Mouse (Mus musculus): ENCODE data around the gene Fcor. TPM values are rescaled to one million over a fixed set of nuclear protein-coding genes. Genes with fewer than 3 reads are reported as not detected.

Fcor gene
- polyA plus RNA-seq (2015; fragmentation: Nextera tagmentation; extraction: Ambion mirVana): 2.6 and 3.5 TPM in 2 replicates

GRCm38 (mm10) chr8:3671980-3672491 is at the start of gene Fcor:
TSS of gene Fcor (minus strand) at chr8:3672362.
- under 1% methylated on average over 23 of the region's 23 CpGs for whole genome bisulfite sequencing (ENCODE audit: insufficient replicate concordance)
- Histone ChIP-seq H3K4me3 (replicated peaks) (peak within 1 kb of the TSS; percentile 57), H3K27ac (replicated peaks) (no peak within 1 kb of the TSS), H3K27me3 (no peaks in the 10 kb centered on the region), H3K9me3 (replicated peaks) (no peaks in the 10 kb centered on the region), H3K36me3 (replicated peaks) (no peaks in the 10 kb centered on the region), H3K4me1 (replicated peaks) (peaks cover 17% of the 10 kb centered on the region), H3K4me2 (peak within 1 kb of the TSS; percentile 73), H3K9ac (peak within 1 kb of the TSS; percentile 63; the same call in 1 of the 2 replicates)
- ATAC-seq (ENCODE audit: insufficient read depth): peak; percentile 53

GRCm38 (mm10) chr8:3721041-3721440 is 48.9 kb upstream of the Fcor start:
- no peak for ATAC-seq (ENCODE audit: insufficient read depth)

GRCm38 (mm10) chr8:3720551-3720950 is 48.4 kb upstream of the Fcor start, which contains the start of gene Clec4g:
TSS of gene Clec4g (minus strand) at chr8:3720651.
- Histone ChIP-seq H3K27me3 (no peaks in the 10 kb centered on the region; the same call in 1 of the 2 replicates), H3K4me3 (replicated peaks) (no peak within 1 kb of the TSS), H3K9me3 (replicated peaks) (no peaks in the 10 kb centered on the region), H3K27ac (replicated peaks) (no peak within 1 kb of the TSS), H3K4me1 (replicated peaks) (no peaks in the 10 kb centered on the region), H3K4me2 (no peak within 1 kb of the TSS), H3K36me3 (replicated peaks) (no peaks in the 10 kb centered on the region), H3K9ac (no peak within 1 kb of the TSS)
- 44% methylated on average over 5 of the region's 5 CpGs for WGBS (ENCODE audit: insufficient replicate concordance)
- no peak for ATAC-seq (ENCODE audit: insufficient read depth)

More at GRCm38 (mm10) chr8:3721041-3721440, 48.9 kb upstream of the Fcor start:
- H3K27me3 ChIP-seq: no peaks in the 10 kb centered on the region; the same call in 1 of the 2 replicates
- no peak overlapping the region for H3K4me3 ChIP-seq (replicated peaks)
- 50% methylated on average over 1 of the region's 1 CpGs for WGBS (ENCODE audit: insufficient replicate concordance)
- H3K9me3 ChIP-seq (replicated peaks): no peaks in the 10 kb centered on the region
- no peaks in the 10 kb centered on the region for H3K36me3 ChIP-seq (replicated peaks)
- no peaks in the 10 kb centered on the region for H3K4me1 ChIP-seq (replicated peaks)
- no peak overlapping the region for H3K9ac ChIP-seq
- H3K27ac ChIP-seq (replicated peaks): no peak overlapping the region
- H3K4me2 ChIP-seq: no peak overlapping the region

- H3K4me3 ChIP-seq (replicated peaks): no peak overlapping the region
- no peak overlapping the region for H3K9ac ChIP-seq
- H3K9me3 ChIP-seq (replicated peaks): no peaks in the 10 kb centered on the region
- ATAC-seq (ENCODE audit: insufficient read depth): no peak
- H3K4me1 ChIP-seq (replicated peaks): no peaks in the 10 kb centered on the region
- no peak overlapping the region for H3K27ac ChIP-seq (replicated peaks)
- no peaks in the 10 kb centered on the region; the same call in 1 of the 2 replicates for H3K27me3 ChIP-seq
- H3K36me3 ChIP-seq (replicated peaks): no peaks in the 10 kb centered on the region
- 11% methylated on average over 14 of the region's 14 CpGs for WGBS (ENCODE audit: insufficient replicate concordance)
- H3K4me2 ChIP-seq: no peak overlapping the region
Observed at GRCm38 (mm10) chr8:3718559-3718958, 46.4 kb upstream of the Fcor start.

GRCm38 (mm10) chr8:3717321-3717954 is 45.3 kb upstream of the Fcor start:
- WGBS (ENCODE audit: insufficient replicate concordance): 61% methylated on average over 12 of the region's 12 CpGs
- H3K4me3 ChIP-seq (replicated peaks): no peak overlapping the region
- no peak overlapping the region for H3K9ac ChIP-seq
- no peaks in the 10 kb centered on the region; the same call in 1 of the 2 replicates for H3K27me3 ChIP-seq
- no peak overlapping the region for H3K27ac ChIP-seq (replicated peaks)
- ATAC-seq (ENCODE audit: insufficient read depth): 0 out of 2 replicates have a peak, but pooled peaks have one; percentile 18
- H3K4me2 ChIP-seq: no peak overlapping the region
- no peaks in the 10 kb centered on the region for H3K4me1 ChIP-seq (replicated peaks)
- H3K36me3 ChIP-seq (replicated peaks): no peaks in the 10 kb centered on the region
- H3K9me3 ChIP-seq (replicated peaks): no peaks in the 10 kb centered on the region

GRCm38 (mm10) chr8:3711646-3712045 is 39.5 kb upstream of the Fcor start:
- no peaks in the 10 kb centered on the region for H3K27me3 ChIP-seq
- H3K4me1 ChIP-seq (replicated peaks): 0 out of 2 replicates have a peak, but pooled peaks cover 4% of the 10 kb centered on the region
- no peak overlapping the region for H3K27ac ChIP-seq (replicated peaks)
- H3K9me3 ChIP-seq (replicated peaks): no peaks in the 10 kb centered on the region
- H3K9ac ChIP-seq: no peak overlapping the region
- no peak overlapping the region for H3K4me2 ChIP-seq
- no peak for ATAC-seq (ENCODE audit: insufficient read depth)
- 3% methylated on average over 2 of the region's 2 CpGs for WGBS (ENCODE audit: insufficient replicate concordance)
- H3K36me3 ChIP-seq (replicated peaks): no peaks in the 10 kb centered on the region
- H3K4me3 ChIP-seq (replicated peaks): no peak overlapping the region

- no peaks in the 10 kb centered on the region for H3K36me3 ChIP-seq (replicated peaks)
- no peak overlapping the region for H3K9ac ChIP-seq
- no peaks in the 10 kb centered on the region for H3K27me3 ChIP-seq
- WGBS (ENCODE audit: insufficient replicate concordance): 42% methylated on average over 3 of the region's 3 CpGs
- ATAC-seq (ENCODE audit: insufficient read depth): no peak
- no peak overlapping the region for H3K27ac ChIP-seq (replicated peaks)
- no peak overlapping the region for H3K4me2 ChIP-seq
- no peaks in the 10 kb centered on the region for H3K9me3 ChIP-seq (replicated peaks)
- H3K4me3 ChIP-seq (replicated peaks): no peak overlapping the region
- 0 out of 2 replicates have a peak, but pooled peaks cover 4% of the 10 kb centered on the region for H3K4me1 ChIP-seq (replicated peaks)
Observed at GRCm38 (mm10) chr8:3710312-3710711, 38.1 kb upstream of the Fcor start.

- H3K4me3 ChIP-seq (replicated peaks): no peak overlapping the region
- H3K9ac ChIP-seq: no peak overlapping the region
- H3K4me1 ChIP-seq (replicated peaks): 0 out of 2 replicates have a peak, but pooled peaks cover 4% of the 10 kb centered on the region
- H3K9me3 ChIP-seq (replicated peaks): no peaks in the 10 kb centered on the region
- H3K4me2 ChIP-seq: no peak overlapping the region
- no peak overlapping the region for H3K27ac ChIP-seq (replicated peaks)
- no peaks in the 10 kb centered on the region for H3K27me3 ChIP-seq
- ATAC-seq (ENCODE audit: insufficient read depth): no peak
- WGBS (ENCODE audit: insufficient replicate concordance): 53% methylated on average over 7 of the region's 7 CpGs
- H3K36me3 ChIP-seq (replicated peaks): no peaks in the 10 kb centered on the region
Observed at GRCm38 (mm10) chr8:3707611-3708010, 35.4 kb upstream of the Fcor start.

- no peak for ATAC-seq (ENCODE audit: insufficient read depth)
- Histone ChIP-seq H3K27ac (replicated peaks) (no peak overlapping the region), H3K4me1 (replicated peaks) (0 out of 2 replicates have a peak, but pooled peaks cover 2% of the 10 kb centered on the region), H3K9me3 (replicated peaks) (no peaks in the 10 kb centered on the region), H3K36me3 (replicated peaks) (no peaks in the 10 kb centered on the region), H3K4me2 (no peak overlapping the region), H3K9ac (no peak overlapping the region), H3K27me3 (no peaks in the 10 kb centered on the region), H3K4me3 (replicated peaks) (no peak overlapping the region)
- 24% methylated on average over 4 of the region's 4 CpGs for WGBS (ENCODE audit: insufficient replicate concordance)
Observed at GRCm38 (mm10) chr8:3705711-3706110, 33.5 kb upstream of the Fcor start.

- no peak for ATAC-seq (ENCODE audit: insufficient read depth)
- WGBS (ENCODE audit: insufficient replicate concordance): 85% methylated on average over 1 of the region's 1 CpGs
Observed at GRCm38 (mm10) chr8:3701491-3701890, 29.3 kb upstream of the Fcor start.

GRCm38 (mm10) chr8:3694121-3694520 is 22.0 kb upstream of the Fcor start, which contains the start of gene Fcer2a:
TSS of gene Fcer2a (minus strand) at chr8:3694175.
- no peak within 1 kb of the TSS for H3K4me3 ChIP-seq (replicated peaks)
- no peak within 1 kb of the TSS for H3K9ac ChIP-seq
- WGBS (ENCODE audit: insufficient replicate concordance): 61% methylated on average over 3 of the region's 3 CpGs
- H3K4me2 ChIP-seq: no peak within 1 kb of the TSS
- no peaks in the 10 kb centered on the region for H3K9me3 ChIP-seq (replicated peaks)
- ATAC-seq (ENCODE audit: insufficient read depth): no peak
- no peaks in the 10 kb centered on the region for H3K36me3 ChIP-seq (replicated peaks)
- H3K4me1 ChIP-seq (replicated peaks): no peaks in the 10 kb centered on the region
- H3K27me3 ChIP-seq: no peaks in the 10 kb centered on the region
- H3K27ac ChIP-seq (replicated peaks): no peak within 1 kb of the TSS

More at GRCm38 (mm10) chr8:3701491-3701890, 29.3 kb upstream of the Fcor start:
- Histone ChIP-seq H3K4me3 (replicated peaks) (no peak overlapping the region), H3K27me3 (no peaks in the 10 kb centered on the region), H3K9me3 (replicated peaks) (no peaks in the 10 kb centered on the region), H3K27ac (replicated peaks) (no peak overlapping the region), H3K36me3 (replicated peaks) (no peaks in the 10 kb centered on the region), H3K4me1 (replicated peaks) (no peaks in the 10 kb centered on the region), H3K9ac (no peak overlapping the region), H3K4me2 (no peak overlapping the region)

All from liver, embryonic 15.5 days (tissue).